In the genomic region with DNA sequence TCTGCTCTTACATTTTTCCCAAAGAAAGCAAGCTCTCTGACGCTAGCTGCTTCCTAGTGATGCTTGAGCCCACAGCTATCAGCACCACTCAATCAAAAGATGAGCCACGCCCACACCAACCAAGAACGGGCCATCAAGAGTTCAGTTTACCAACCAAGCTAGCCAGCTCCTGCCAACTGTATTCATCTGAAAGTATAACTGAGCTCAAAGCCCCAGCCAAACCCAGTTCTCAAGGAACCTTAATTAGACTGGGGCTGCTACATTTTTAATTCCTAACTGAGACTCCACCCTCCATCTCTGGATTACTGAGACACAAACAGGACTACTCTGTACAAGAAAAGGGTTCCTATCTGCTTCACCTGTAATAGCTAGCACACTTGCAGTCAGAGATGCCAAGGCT, we compare ENCODE assay signal across 12 mouse cellular contexts. TPM values are rescaled to one million over a fixed set of nuclear protein-coding genes. Genes with fewer than 3 reads are reported as not detected.
DNase-seq lines count a peak whose midpoint lies in the region; ATAC-seq and TF ChIP-seq lines count a peak whose summit lies in the region.
"Had no signal": no experiment of that assay in that cellular context is flagged by ENCODE, and none has a peak within 500 bp of the region (broad histone marks: within the 10 kb centered on the region; RNA-seq: fewer than 3 reads in every experiment).

No protein-coding gene starts in this region.

- TF ChIP-seq CTCF in stomach, postnatal 0 days (IDR thresholded peaks at IDR 0.05; ENCODE audit: low read depth): no peak

- H3K36me3 ChIP-seq in heart, embryonic 15.5 days: no peaks in the 10 kb centered on the region
- no peaks in the 10 kb centered on the region for H3K36me3 ChIP-seq in midbrain, embryonic 16.5 days (ENCODE audit: control insufficient read depth, insufficient read depth, low read length)
- H3K36me3 ChIP-seq in midbrain, embryonic 11.5 days (ENCODE audit: control insufficient read depth, insufficient read depth, low read length): no peaks in the 10 kb centered on the region
- no peaks in the 10 kb centered on the region for H3K36me3 ChIP-seq in limb, embryonic 13.5 days
- H3K36me3 ChIP-seq in stomach, postnatal 0 days (ENCODE audit: control insufficient read depth, insufficient read depth, low read length): no peaks in the 10 kb centered on the region
- H3K36me3 ChIP-seq: midbrain, embryonic 13.5 days had no signal

- intact Hi-C loops in heart, postnatal 25 days (cut with DNase I): no loop called here

- peak overlapping the region; percentile 43 for H3K27ac ChIP-seq in heart, embryonic 15.5 days
- peak overlapping the region; percentile 47; the same call in 1 of the 2 replicates for H3K27ac ChIP-seq in midbrain, embryonic 16.5 days (ENCODE audit: low read length)
- no peak overlapping the region for H3K27ac ChIP-seq in midbrain, embryonic 11.5 days (ENCODE audit: low read depth, low read length)
- H3K27ac ChIP-seq in limb, embryonic 13.5 days: peak overlapping the region; percentile 44; the same call in 1 of the 2 replicates
- peak overlapping the region; percentile 73 for H3K27ac ChIP-seq in stomach, postnatal 0 days (replicated peaks)
- H3K27ac ChIP-seq: midbrain, embryonic 13.5 days had no signal

- no peak for TF ChIP-seq EP300 in stomach, postnatal 0 days (optimal IDR thresholded peaks at IDR 0.05)

- H3K4me1 ChIP-seq in heart, embryonic 15.5 days (replicated peaks): peaks cover 35% of the 10 kb centered on the region
- peaks cover 16% of the 10 kb centered on the region for H3K4me1 ChIP-seq in midbrain, embryonic 16.5 days (ENCODE audit: control insufficient read depth, insufficient read depth, low read length)
- H3K4me1 ChIP-seq in midbrain, embryonic 11.5 days (ENCODE audit: control insufficient read depth, insufficient read depth, low read length): no peaks in the 10 kb centered on the region
- H3K4me1 ChIP-seq in limb, embryonic 13.5 days: peaks cover 26% of the 10 kb centered on the region
- H3K4me1 ChIP-seq in stomach, postnatal 0 days (replicated peaks; ENCODE audit: control insufficient read depth, insufficient read depth): peaks cover 10% of the 10 kb centered on the region

- H3K4me2 ChIP-seq in heart, embryonic 15.5 days: no peak overlapping the region
- no peak overlapping the region for H3K4me2 ChIP-seq in midbrain, embryonic 16.5 days (ENCODE audit: low read length)
- no peak overlapping the region for H3K4me2 ChIP-seq in midbrain, embryonic 11.5 days
- H3K4me2 ChIP-seq in limb, embryonic 13.5 days (replicated peaks): no peak overlapping the region
- H3K4me2 ChIP-seq in stomach, postnatal 0 days (replicated peaks; ENCODE audit: low read depth): no peak overlapping the region; the same call in 1 of the 2 replicates
- H3K4me2 ChIP-seq: midbrain, embryonic 13.5 days had no signal

- 44% methylated on average over 3 of the region's 3 CpGs for WGBS in heart, embryonic 15.5 days
- WGBS in midbrain, embryonic 16.5 days: 86% methylated on average over 3 of the region's 3 CpGs
- 85% methylated on average over 3 of the region's 3 CpGs for WGBS in midbrain, embryonic 11.5 days
- WGBS in limb, embryonic 13.5 days: 81% methylated on average over 3 of the region's 3 CpGs
- WGBS in stomach, postnatal 0 days: 38% methylated on average over 3 of the region's 3 CpGs

- H3K9me3 ChIP-seq in heart, embryonic 15.5 days (replicated peaks): no peaks in the 10 kb centered on the region
- H3K9me3 ChIP-seq in midbrain, embryonic 16.5 days (replicated peaks; ENCODE audit: control insufficient read depth, low read length, poor library complexity, severe bottlenecking): no peaks in the 10 kb centered on the region
- no peaks in the 10 kb centered on the region for H3K9me3 ChIP-seq in midbrain, embryonic 11.5 days (ENCODE audit: control insufficient read depth, low read length)
- no peaks in the 10 kb centered on the region for H3K9me3 ChIP-seq in limb, embryonic 13.5 days
- H3K9me3 ChIP-seq in stomach, postnatal 0 days (ENCODE audit: control insufficient read depth, low read length): no peaks in the 10 kb centered on the region
- H3K9me3 ChIP-seq: midbrain, embryonic 13.5 days had no signal

- no peak for DNase-seq in heart, postnatal 25 days (ENCODE audit: low spot score)
- no peak for DNase-seq in midbrain, embryonic 11.5 days (ENCODE audit: low spot score, missing footprints)
- DNase-seq in stomach, postnatal 0 days (ENCODE audit: low spot score): peak; percentile 41
- no peak for DNase-seq in cerebellum, adult 18-20 months
- no peak for DNase-seq in retina, postnatal 1 day
- DNase-seq: thymus, adult 2 months had no signal

- no peak for ATAC-seq in heart, embryonic 15.5 days (replicated peaks; ENCODE audit: insufficient number of reproducible peaks, insufficient read depth, low FRiP score, low read depth)
- ATAC-seq in midbrain, embryonic 16.5 days: no peak
- no peak for ATAC-seq in midbrain, embryonic 11.5 days (ENCODE audit: low FRiP score)
- no peak for ATAC-seq in limb, embryonic 13.5 days (ENCODE audit: low FRiP score, low read depth)
- no peak for ATAC-seq in stomach, postnatal 0 days (ENCODE audit: low FRiP score, low TSS enrichment)
- ATAC-seq: CD4-positive, CD25-positive, alpha-beta regulatory T cell, adult 4 months; midbrain, embryonic 13.5 days had no signal

- no peak overlapping the region for H3K9ac ChIP-seq in heart, embryonic 15.5 days
- no peak overlapping the region for H3K9ac ChIP-seq in midbrain, embryonic 16.5 days (ENCODE audit: low read depth, low read length)
- H3K9ac ChIP-seq in midbrain, embryonic 11.5 days (ENCODE audit: low read length): no peak overlapping the region
- H3K9ac ChIP-seq in limb, embryonic 13.5 days: no peak overlapping the region
- 0 out of 2 replicates have a peak overlapping the region, but pooled peaks have one; percentile 2 for H3K9ac ChIP-seq in stomach, postnatal 0 days (ENCODE audit: low read length)
- H3K9ac ChIP-seq: midbrain, embryonic 13.5 days had no signal

- no peak overlapping the region for H3K4me3 ChIP-seq in heart, embryonic 15.5 days
- no peak overlapping the region for H3K4me3 ChIP-seq in midbrain, embryonic 16.5 days (ENCODE audit: low read depth, low read length)
- H3K4me3 ChIP-seq in midbrain, embryonic 11.5 days (ENCODE audit: low read depth, low read length): no peak overlapping the region
- no peak overlapping the region for H3K4me3 ChIP-seq in limb, embryonic 13.5 days
- H3K4me3 ChIP-seq in stomach, postnatal 0 days (ENCODE audit: low read depth, low read length): no peak overlapping the region
- H3K4me3 ChIP-seq: midbrain, embryonic 13.5 days had no signal

- no peaks in the 10 kb centered on the region for H3K27me3 ChIP-seq in heart, embryonic 15.5 days
- H3K27me3 ChIP-seq in midbrain, embryonic 16.5 days (ENCODE audit: control insufficient read depth, insufficient read depth, low read depth, low read length): no peaks in the 10 kb centered on the region
- no peaks in the 10 kb centered on the region for H3K27me3 ChIP-seq in midbrain, embryonic 11.5 days (ENCODE audit: control insufficient read depth, insufficient read depth, low read length)
- no peaks in the 10 kb centered on the region for H3K27me3 ChIP-seq in limb, embryonic 13.5 days
- no peaks in the 10 kb centered on the region for H3K27me3 ChIP-seq in stomach, postnatal 0 days (ENCODE audit: control insufficient read depth, insufficient read depth, low read length)
- H3K27me3 ChIP-seq: midbrain, embryonic 13.5 days had no signal

RNA-seq across cellular contexts. Expression of gene Nbl1, which starts 18.1 kb away (rescaled TPM):
- 21.4 and 34.5 TPM in 2 replicates for polyA plus RNA-seq in heart, embryonic 15.5 days (2015; fragmentation: Nextera tagmentation; extraction: Ambion mirVana)
- 10 to 100 TPM; 26.7 to 28.3 TPM for total RNA-seq in heart, postnatal 25 days (2021)
- 28.7 and 30.6 TPM in 2 replicates for polyA plus RNA-seq in midbrain, embryonic 16.5 days (2015; fragmentation: Nextera tagmentation; extraction: Ambion mirVana)
- polyA plus RNA-seq in midbrain, embryonic 11.5 days (2014; fragmentation: Nextera tagmentation; extraction: Ambion mirVana): 12.7 and 13.6 TPM in 2 replicates
- 140 and 143 TPM in 2 replicates for polyA plus RNA-seq in limb, embryonic 13.5 days (2015; fragmentation: Nextera tagmentation; extraction: Ambion mirVana)
- polyA plus RNA-seq in stomach, postnatal 0 days (2015; fragmentation: Nextera tagmentation; extraction: Ambion mirVana): 53.6 and 58.9 TPM in 2 replicates

RNA-seq across cellular contexts. Expression of gene Minos1, which starts 20.1 kb away (rescaled TPM):
- polyA plus RNA-seq in heart, embryonic 15.5 days (2015; fragmentation: Nextera tagmentation; extraction: Ambion mirVana): 589 and 818 TPM in 2 replicates
- total RNA-seq in heart, postnatal 25 days (2021): 100 to 1,000 TPM; 782 to 827 TPM
- polyA plus RNA-seq in midbrain, embryonic 16.5 days (2015; fragmentation: Nextera tagmentation; extraction: Ambion mirVana): 337 and 343 TPM in 2 replicates
- polyA plus RNA-seq in midbrain, embryonic 11.5 days (2014; fragmentation: Nextera tagmentation; extraction: Ambion mirVana): 421 and 426 TPM in 2 replicates
- polyA plus RNA-seq in limb, embryonic 13.5 days (2015; fragmentation: Nextera tagmentation; extraction: Ambion mirVana): 441 and 454 TPM in 2 replicates
- polyA plus RNA-seq in stomach, postnatal 0 days (2015; fragmentation: Nextera tagmentation; extraction: Ambion mirVana): 569 and 588 TPM in 2 replicates

RNA-seq across cellular contexts. Expression of gene Htr6, which starts 35.5 kb away (rescaled TPM):
- polyA plus RNA-seq in heart, embryonic 15.5 days (2015; fragmentation: Nextera tagmentation; extraction: Ambion mirVana): not detected in 2 replicates
- total RNA-seq in heart, postnatal 25 days (2021): not detected
- 0.30 and 0.51 TPM in 2 replicates for polyA plus RNA-seq in midbrain, embryonic 16.5 days (2015; fragmentation: Nextera tagmentation; extraction: Ambion mirVana)
- polyA plus RNA-seq in midbrain, embryonic 11.5 days (2014; fragmentation: Nextera tagmentation; extraction: Ambion mirVana): not detected in 2 replicates
- 0.27 and 0.34 TPM in 2 replicates for polyA plus RNA-seq in limb, embryonic 13.5 days (2015; fragmentation: Nextera tagmentation; extraction: Ambion mirVana)
- polyA plus RNA-seq in stomach, postnatal 0 days (2015; fragmentation: Nextera tagmentation; extraction: Ambion mirVana): 0.05 TPM in 1 of 2 replicates, not detected in the other
- total RNA-seq: gastrocnemius, adult 8-10 months had no signal
- polyA plus RNA-seq: CD4-positive, CD25-positive, alpha-beta regulatory T cell, adult 4 months; thymus, adult 2 months had no signal
